Mouse (Mus musculus): ENCODE data around the gene Igsf6. TPM values are rescaled to one million over a fixed set of nuclear protein-coding genes. Genes with fewer than 3 reads are reported as not detected.

The Igsf6 gene
- polyA plus RNA-seq, 1 experiment from 2014 or later = 1.0 TPM

DNA sequence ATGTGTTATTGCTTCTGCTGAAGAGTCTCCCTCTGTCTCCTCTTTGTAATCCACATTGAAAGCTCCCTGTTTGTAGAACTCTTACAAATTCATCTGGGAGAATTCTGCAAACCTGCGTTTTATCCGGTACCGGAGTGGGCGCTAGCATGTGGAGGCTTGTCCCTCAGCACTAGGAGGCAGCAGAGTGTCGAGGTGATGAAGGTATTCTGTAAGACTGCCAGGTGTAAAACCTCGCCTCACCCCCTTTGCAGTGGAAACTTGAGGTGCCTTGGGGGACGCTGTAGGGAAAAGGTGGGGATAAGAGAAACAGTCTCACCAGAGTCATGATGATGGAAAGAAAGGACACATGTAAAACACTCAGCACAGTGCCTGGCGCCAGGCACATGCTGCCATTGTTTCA lies 54.1 kb downstream of the Igsf6 start:
- H3K9ac ChIP-seq (ENCODE audit: low read depth, low read length) = no peak overlapping the region
- no peak overlapping the region for H3K4me2 ChIP-seq (ENCODE audit: low read length)
- WGBS = 38% methylated on average over 8 of the region's 8 CpGs
- no peaks in the 10 kb centered on the region for H3K4me1 ChIP-seq (ENCODE audit: control insufficient read depth, insufficient read depth, low read depth, low read length)
- no peaks in the 10 kb centered on the region for H3K36me3 ChIP-seq (ENCODE audit: control insufficient read depth, insufficient read depth, low read length)
- no peaks in the 10 kb centered on the region for H3K27me3 ChIP-seq (replicated peaks; ENCODE audit: control insufficient read depth, insufficient read depth, low read length)
- no peak overlapping the region for H3K27ac ChIP-seq (ENCODE audit: low read depth, low read length)
- ATAC-seq = no peak
- no peaks in the 10 kb centered on the region for H3K9me3 ChIP-seq (ENCODE audit: control insufficient read depth, low read length)
- no peak overlapping the region for H3K4me3 ChIP-seq (ENCODE audit: low read length)

DNA sequence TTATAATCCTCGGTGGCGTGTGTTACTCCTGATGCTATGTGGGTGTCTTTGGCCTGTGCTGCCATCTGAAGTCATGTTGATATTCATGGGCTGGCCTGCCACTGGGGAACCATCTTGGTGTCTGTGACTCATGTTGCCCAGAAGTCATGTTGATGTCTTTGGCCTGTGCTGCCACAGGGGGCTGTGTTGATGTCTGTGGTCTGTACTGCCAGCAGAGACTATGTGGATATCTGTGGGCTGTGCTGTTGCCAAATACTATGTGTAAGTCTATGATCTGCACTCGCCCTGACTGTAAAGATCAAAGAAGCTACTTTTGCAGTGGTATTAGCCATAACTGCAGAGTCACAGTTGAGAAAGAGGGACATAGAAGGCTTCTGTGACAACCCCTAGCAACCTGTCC lies 55.6 kb downstream of the Igsf6 start:
- ATAC-seq = no peak
- 94% methylated on average over 3 of the region's 3 CpGs for WGBS
- H3K27me3 ChIP-seq (replicated peaks; ENCODE audit: control insufficient read depth, insufficient read depth, low read length) = no peaks in the 10 kb centered on the region
- H3K9ac ChIP-seq (ENCODE audit: low read depth, low read length) = no peak overlapping the region
- H3K9me3 ChIP-seq (ENCODE audit: control insufficient read depth, low read length) = no peaks in the 10 kb centered on the region
- H3K4me3 ChIP-seq (ENCODE audit: low read length) = no peak overlapping the region
- H3K27ac ChIP-seq (ENCODE audit: low read depth, low read length) = no peak overlapping the region
- no peak overlapping the region for H3K4me2 ChIP-seq (ENCODE audit: low read length)
- H3K36me3 ChIP-seq (ENCODE audit: control insufficient read depth, insufficient read depth, low read length) = no peaks in the 10 kb centered on the region
- no peaks in the 10 kb centered on the region for H3K4me1 ChIP-seq (ENCODE audit: control insufficient read depth, insufficient read depth, low read depth, low read length)

DNA sequence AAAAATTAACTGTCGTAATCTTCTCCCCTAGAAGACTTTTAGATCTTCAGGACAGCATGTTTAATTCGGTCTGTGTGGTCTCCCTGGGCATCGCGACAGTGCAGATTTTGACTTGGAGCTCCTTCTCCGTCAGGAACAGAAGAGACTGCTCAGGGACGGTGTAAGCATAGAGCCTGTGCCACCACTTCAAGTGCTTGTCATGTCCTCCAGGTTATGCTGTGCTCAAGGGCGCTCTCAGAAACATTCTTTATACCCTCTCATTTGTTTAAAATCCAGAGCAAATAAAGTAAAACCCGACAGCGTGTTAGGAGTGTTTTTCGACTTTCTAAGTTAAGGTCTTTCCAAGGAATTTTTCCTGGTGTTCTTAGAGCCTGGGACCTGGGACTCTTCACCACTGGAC lies 59.9 kb downstream of the Igsf6 start:
- WGBS = 88% methylated on average over 10 of the region's 10 CpGs
- Histone ChIP-seq H3K27me3 (replicated peaks; ENCODE audit: control insufficient read depth, insufficient read depth, low read length) (no peaks in the 10 kb centered on the region), H3K36me3 (ENCODE audit: control insufficient read depth, insufficient read depth, low read length) (no peaks in the 10 kb centered on the region), H3K27ac (ENCODE audit: low read depth, low read length) (no peak overlapping the region), H3K4me1 (ENCODE audit: control insufficient read depth, insufficient read depth, low read depth, low read length) (0 out of 2 replicates have a peak, but pooled peaks cover 2% of the 10 kb centered on the region), H3K9ac (ENCODE audit: low read depth, low read length) (no peak overlapping the region), H3K9me3 (ENCODE audit: control insufficient read depth, low read length) (no peaks in the 10 kb centered on the region), H3K4me2 (ENCODE audit: low read length) (no peak overlapping the region), H3K4me3 (ENCODE audit: low read length) (no peak overlapping the region)
- no peak for ATAC-seq

Other genes with a start within 250 kb of the Igsf6 start
- gene Eef2k, start 231.7 kb downstream of the Igsf6 start, polyA plus RNA-seq (2015; fragmentation: Nextera tagmentation; extraction: Ambion mirVana) = 37.4 and 40.3 TPM in 2 replicates
- 24.0 and 27.2 TPM in 2 replicates for gene Polr3e, start 156.8 kb downstream of the Igsf6 start, polyA plus RNA-seq (2015; fragmentation: Nextera tagmentation; extraction: Ambion mirVana)
- 14.7 and 15.3 TPM in 2 replicates for gene Cdr2, start 92.3 kb downstream of the Igsf6 start, polyA plus RNA-seq (2015; fragmentation: Nextera tagmentation; extraction: Ambion mirVana)
- 0.35 TPM in 1 of 2 replicates, not detected in the other for gene Mfsd13b, start 92.1 kb downstream of the Igsf6 start, polyA plus RNA-seq (2015; fragmentation: Nextera tagmentation; extraction: Ambion mirVana)
- 167 and 175 TPM in 2 replicates for gene Mettl9, start 40.1 kb downstream of the Igsf6 start, polyA plus RNA-seq (2015; fragmentation: Nextera tagmentation; extraction: Ambion mirVana)
- 0.20 and 0.29 TPM in 2 replicates for gene Otoa, start 7.1 kb upstream of the Igsf6 start, polyA plus RNA-seq (2015; fragmentation: Nextera tagmentation; extraction: Ambion mirVana)